Mouse (Mus musculus) CH12.LX (cell line): ENCODE data around the gene Ap4s1.

Experiments
- CHD1 ChIP-seq: IDR thresholded peaks from 2 replicates; pipeline ENCODE4 v1.6.1; 2012; ENCODE audit warnings: low read depth, low read length, improper control_type of control experiment, inconsistent platforms
- CTCF ChIP-seq, 2 experiments: IDR thresholded peaks in 1 of 2; conservative IDR thresholded peaks in 1 of 2; 2 replicates each; pipeline ENCODE4 v1.5.1; 2011 to 2012; ENCODE audit warnings: low read depth in 2 of 2, low read length in 2 of 2, improper control_type of control experiment in 1 of 2, inconsistent platforms in 1 of 2, mild to moderate bottlenecking in 1 of 2, moderate library complexity in 1 of 2
- ELF1 ChIP-seq: IDR thresholded peaks from 2 replicates; pipeline ENCODE4 v1.6.1; 2014; ENCODE audit warnings: low read depth, mild to moderate bottlenecking, inconsistent platforms, low read length, improper control_type of control experiment
- ETS1 ChIP-seq: conservative IDR thresholded peaks from 2 replicates; pipeline ENCODE4 v1.6.1; 2012; ENCODE audit warnings: low read depth, mild to moderate bottlenecking, inconsistent platforms, low read length, improper control_type of control experiment, moderate library complexity
- JUN ChIP-seq: IDR thresholded peaks from 2 replicates; pipeline ENCODE4 v1.6.1; 2011; ENCODE audit warnings: low read depth, mild to moderate bottlenecking, low read length, improper control_type of control experiment, moderate library complexity; ENCODE audit not compliant: insufficient read depth
- MAFK ChIP-seq: IDR thresholded peaks from 2 replicates; pipeline ENCODE4 v1.6.1; 2011; ENCODE audit warnings: low read length, improper control_type of control experiment; ENCODE audit not compliant: insufficient replicate concordance
- POLR2A ChIP-seq: IDR thresholded peaks from 2 replicates; pipeline ENCODE4 v1.6.1; 2011; ENCODE audit warnings: low read depth, mild to moderate bottlenecking, improper control_type of control experiment, low read length
- POLR2AphosphoS2 ChIP-seq: IDR thresholded peaks from 2 replicates; pipeline ENCODE4 v1.6.1; 2011; ENCODE audit warnings: low read depth, low read length, improper control_type of control experiment
- RCOR1 ChIP-seq: conservative IDR thresholded peaks from 2 replicates; pipeline ENCODE4 v1.6.1; 2012; ENCODE audit warnings: low read depth, mild to moderate bottlenecking, inconsistent platforms, low read length, improper control_type of control experiment
- SIN3A ChIP-seq: IDR thresholded peaks from 2 replicates; pipeline ENCODE4 v1.6.1; 2012; ENCODE audit warnings: low read length, improper control_type of control experiment, inconsistent platforms
- TBP ChIP-seq: conservative IDR thresholded peaks from 2 replicates; pipeline ENCODE4 v1.6.1; 2011; ENCODE audit warnings: low read depth, low read length, improper control_type of control experiment

GRCm38 (mm10) chr12:51744957-51745356 is 54.1 kb downstream of the Ap4s1 start:
- TF ChIP-seq CTCF (conservative IDR thresholded peaks at IDR 0.05 in 1 of 2, IDR thresholded peaks at IDR 0.05 in 1 of 2; ENCODE audit: low read depth in 2 of 2, low read length in 2 of 2) (no peak), POLR2A (no peak), MAFK (no peak), ETS1 (no peak), TBP (no peak), CHD1 (no peak), JUN (no peak), RCOR1 (no peak), POLR2AphosphoS2 (no peak), SIN3A (no peak), ELF1 (no peak)
